Mouse (Mus musculus): ENCODE data around the gene Nupr1l.
A peak's percentile ranks its signal among the peaks of the same experiment; 100 is the strongest.
"Not testable (repeated sequence)": the region's sequence is repeated elsewhere in the genome, so short reads cannot be mapped to it uniquely, and the experiment has no call there.

The Nupr1l gene

GRCm38 (mm10) chr5:129908242-129908965, at the start of gene Nupr1l:
Gene Nupr1l (plus strand): TSS chr5:129908540.
- peak; percentile 89 to 93 for DNase-seq

GRCm38 (mm10) chr5:129862325-129862724, 46.0 kb upstream of the Nupr1l start:
- DNase-seq, result no peak

- peak; percentile 39 to 63 for DNase-seq
These were observed 43.9 kb upstream of the Nupr1l start for GRCm38 (mm10) chr5:129864467-129864866.

- no peak for DNase-seq
These were observed 42.5 kb upstream of the Nupr1l start for GRCm38 (mm10) chr5:129865841-129866240.

- DNase-seq, result no peak
These were observed 38.9 kb upstream of the Nupr1l start for GRCm38 (mm10) chr5:129869238-129869995.

GRCm38 (mm10) chr5:129871238-129871637, 37.1 kb upstream of the Nupr1l start:
- no peak for DNase-seq

- DNase-seq, result no peak
These were observed 34.4 kb upstream of the Nupr1l start for GRCm38 (mm10) chr5:129873942-129874341.

- DNase-seq, result no peak
These were observed 33.2 kb upstream of the Nupr1l start for GRCm38 (mm10) chr5:129875098-129875497.

- DNase-seq, result peak in 1 of 2 experiments; percentile 22
These were observed 30.4 kb upstream of the Nupr1l start for GRCm38 (mm10) chr5:129877731-129878455.

- peak; percentile 37 to 65 for DNase-seq
These were observed 29.4 kb upstream of the Nupr1l start for GRCm38 (mm10) chr5:129878946-129879345.

GRCm38 (mm10) chr5:129879888-129880287, 28.5 kb upstream of the Nupr1l start:
- no peak for DNase-seq

GRCm38 (mm10) chr5:129886271-129886670, 22.1 kb upstream of the Nupr1l start:
- no peak for DNase-seq

- DNase-seq, result peak; percentile 92 to 93
These were observed 21.3 kb upstream of the Nupr1l start, which contains the start of gene Chchd2 for GRCm38 (mm10) chr5:129886911-129887636. Gene Chchd2 (minus strand): TSS chr5:129887470.

- not testable (repeated sequence) for DNase-seq
These were observed 17.9 kb upstream of the Nupr1l start for GRCm38 (mm10) chr5:129890390-129890789.

GRCm38 (mm10) chr5:129895198-129896088, 12.9 kb upstream of the Nupr1l start, which contains the start of gene Zbed5:
Gene Zbed5 (plus strand): TSS chr5:129895723.
- peak; percentile 85 to 89 for DNase-seq

- DNase-seq, result no peak
These were observed 9.9 kb upstream of the Nupr1l start, which contains the start of gene Phkg1 for GRCm38 (mm10) chr5:129898449-129898848. Gene Phkg1 (minus strand): TSS chr5:129898549.

GRCm38 (mm10) chr5:129907775-129908174, 565 bp upstream of the Nupr1l start:
- no peak for DNase-seq

GRCm38 (mm10) chr5:129909147-129909546, 807 bp downstream of the Nupr1l start:
- no peak for DNase-seq

- DNase-seq, result no peak
These were observed 1.3 kb downstream of the Nupr1l start for GRCm38 (mm10) chr5:129909591-129909990.

- peak; percentile 11 to 36 for DNase-seq
These were observed 5.7 kb downstream of the Nupr1l start for GRCm38 (mm10) chr5:129914024-129914423.

GRCm38 (mm10) chr5:129915491-129915890, 7.2 kb downstream of the Nupr1l start:
- DNase-seq, result not testable (repeated sequence)

Data from cerebellum, postnatal 25 days (tissue).